Mouse (Mus musculus) olfactory bulb, adult 2 months (tissue): ENCODE results near the gene Rin2. TPM values are rescaled to one million over a fixed set of nuclear protein-coding genes. Genes with fewer than 3 reads are reported as not detected.

ENCODE experiments used
- H3K27ac ChIP-seq: fragments of 200-500 bp; 2 replicates; pipeline ENCODE4 v1.5.1; 2012; ENCODE audit warnings: low read depth, low read length; ENCODE audit not compliant: insufficient read depth
- H3K4me1 ChIP-seq: fragments of 200-500 bp; 2 replicates; pipeline ENCODE4 v1.6.1; 2012; ENCODE audit warnings: low read length; ENCODE audit not compliant: control insufficient read depth, insufficient read depth
- H3K4me3 ChIP-seq: fragments of 200-500 bp; 2 replicates; pipeline ENCODE4 v1.5.1; 2012; ENCODE audit warnings: mild to moderate bottlenecking, low read depth, low read length, moderate library complexity; ENCODE audit not compliant: insufficient read depth
- CTCF ChIP-seq: fragments of 200-500 bp; IDR thresholded peaks from 2 replicates; pipeline ENCODE4 v1.5.1; 2012; ENCODE audit warnings: low read depth, mild to moderate bottlenecking, low read length, moderate library complexity; ENCODE audit not compliant: insufficient read depth
- POLR2A ChIP-seq: fragments of 200-500 bp; IDR thresholded peaks from 2 replicates; pipeline ENCODE4 v1.6.1; 2012; ENCODE audit warnings: mild to moderate bottlenecking, low read depth, low read length, moderate library complexity; ENCODE audit not compliant: insufficient read depth
- WGBS: fragments of 180-500 bp; shearing (Covaris S2); methylation state at CpG from one replicate; pipeline ENCODE4 v1.1.7; 2018; 5-methylcytosine and 5-hydroxymethylcytosine counted together
- polyA plus RNA-seq: library from polyadenylated mRNA; stranded (reverse); fragments of >200 nt; gene quantifications from 2 replicates; pipeline ENCODE4 v1.2.4, GENCODE M21; 2012; ENCODE audit warnings: low replicate concordance; ENCODE audit not compliant: missing spikeins, insufficient read depth, insufficient read length

Gene Rin2
- polyA plus RNA-seq, 1 experiment, result not detected

- no peaks in the 10 kb centered on the region for H3K4me1 ChIP-seq
- H3K4me3 ChIP-seq, result no peak overlapping the region
- H3K27ac ChIP-seq, result no peak overlapping the region
- TF ChIP-seq POLR2A (no peak), CTCF (peak; percentile 52; the same call in 1 of the 2 replicates)
- 36% methylated on average over 6 of the region's 6 CpGs for WGBS
Observed at GRCm38 (mm10) chr2:145699414-145700071, 24.5 kb downstream of the Rin2 start.

GRCm38 (mm10) chr2:145700237-145700985, 25.4 kb downstream of the Rin2 start:
- TF ChIP-seq POLR2A, result no peak
- no peak for TF ChIP-seq CTCF
- no peaks in the 10 kb centered on the region for H3K4me1 ChIP-seq
- H3K4me3 ChIP-seq, result no peak overlapping the region
- 54% methylated on average over 8 of the region's 8 CpGs for WGBS
- H3K27ac ChIP-seq, result no peak overlapping the region

- no peak for TF ChIP-seq CTCF
- no peak for TF ChIP-seq POLR2A
- H3K27ac ChIP-seq, result no peak overlapping the region
- 76% methylated on average over 12 of the region's 12 CpGs for WGBS
- H3K4me1 ChIP-seq, result no peaks in the 10 kb centered on the region
- no peak overlapping the region for H3K4me3 ChIP-seq
Observed at GRCm38 (mm10) chr2:145701605-145702335, 26.8 kb downstream of the Rin2 start.

- WGBS, result 89% methylated on average over 7 of the region's 7 CpGs
- no peak for TF ChIP-seq CTCF
- no peak for TF ChIP-seq POLR2A
Observed at GRCm38 (mm10) chr2:145704738-145705137, 29.7 kb downstream of the Rin2 start.

GRCm38 (mm10) chr2:145709727-145710389, 34.8 kb downstream of the Rin2 start:
- WGBS, result 85% methylated on average over 11 of the region's 11 CpGs
- no peak for TF ChIP-seq POLR2A
- no peak for TF ChIP-seq CTCF

More at GRCm38 (mm10) chr2:145704738-145705137, 29.7 kb downstream of the Rin2 start:
- H3K27ac ChIP-seq, result no peak overlapping the region
- no peak overlapping the region for H3K4me3 ChIP-seq
- H3K4me1 ChIP-seq, result no peaks in the 10 kb centered on the region

GRCm38 (mm10) chr2:145711512-145711911, 36.5 kb downstream of the Rin2 start:
- 88% methylated on average over 3 of the region's 3 CpGs for WGBS
- Histone ChIP-seq H3K4me3 (no peak overlapping the region), H3K27ac (no peak overlapping the region), H3K4me1 (no peaks in the 10 kb centered on the region)
- TF ChIP-seq CTCF, result no peak
- TF ChIP-seq POLR2A, result no peak

More at GRCm38 (mm10) chr2:145709727-145710389, 34.8 kb downstream of the Rin2 start:
- Histone ChIP-seq H3K4me3 (no peak overlapping the region), H3K4me1 (no peaks in the 10 kb centered on the region), H3K27ac (no peak overlapping the region)

GRCm38 (mm10) chr2:145712026-145712425, 37.0 kb downstream of the Rin2 start:
- H3K27ac ChIP-seq, result no peak overlapping the region
- WGBS, result 70% methylated on average over 3 of the region's 3 CpGs
- no peaks in the 10 kb centered on the region for H3K4me1 ChIP-seq
- no peak overlapping the region for H3K4me3 ChIP-seq
- TF ChIP-seq CTCF, result no peak
- TF ChIP-seq POLR2A, result no peak

- Histone ChIP-seq H3K27ac (no peak overlapping the region), H3K4me3 (no peak overlapping the region), H3K4me1 (no peaks in the 10 kb centered on the region)
- WGBS, result 100% methylated on average over 1 of the region's 1 CpGs
- no peak for TF ChIP-seq CTCF
Observed at GRCm38 (mm10) chr2:145717539-145717938, 42.5 kb downstream of the Rin2 start.
